Mouse (Mus musculus) lung, embryonic 15.5 days (tissue): ENCODE measurements around the gene Zbtb1. TPM values are rescaled to one million over a fixed set of nuclear protein-coding genes. Genes with fewer than 3 reads are reported as not detected.

Experiments used
- ATAC-seq: fragments of 200-750 bp; cut with Nextera tagmentation; 2 replicates; pipeline ENCODE4 v1.8.0; 2017; ENCODE audit warnings: moderate number of reproducible peaks, borderline replicate concordance; ENCODE audit not compliant: low FRiP score, low TSS enrichment; ENCODE audit errors: extremely low read depth
- H3K27ac ChIP-seq: fragments of 300-500 bp; sonication (generic); 2 replicates; pipeline ENCODE4 v1.5.1; 2015; ENCODE audit warnings: moderate library complexity, mild to moderate bottlenecking, inconsistent platforms
- H3K27me3 ChIP-seq: fragments of 300-500 bp; sonication (generic); 2 replicates; pipeline ENCODE4 v1.6.1; 2015; ENCODE audit warnings: inconsistent platforms
- H3K36me3 ChIP-seq: fragments of 300-500 bp; sonication (generic); 2 replicates; pipeline ENCODE4 v1.6.1; 2015; ENCODE audit warnings: inconsistent platforms
- H3K4me1 ChIP-seq: fragments of 300-500 bp; sonication (generic); 2 replicates; pipeline ENCODE4 v1.6.1; 2015; ENCODE audit warnings: inconsistent platforms
- H3K4me2 ChIP-seq: fragments of 300-500 bp; sonication (generic); 2 replicates; pipeline ENCODE4 v1.6.1; 2015; ENCODE audit warnings: inconsistent platforms, mild to moderate bottlenecking, moderate library complexity
- H3K4me3 ChIP-seq: fragments of 300-500 bp; sonication (generic); 2 replicates; pipeline ENCODE4 v1.5.1; 2015; ENCODE audit warnings: mild to moderate bottlenecking, inconsistent platforms
- H3K9ac ChIP-seq: fragments of 300-500 bp; sonication (generic); 2 replicates; pipeline ENCODE4 v1.6.1; 2015; ENCODE audit warnings: inconsistent platforms
- H3K9me3 ChIP-seq: fragments of 300-500 bp; sonication (generic); 2 replicates; pipeline ENCODE4 v1.6.1; 2016; ENCODE audit warnings: inconsistent platforms
- WGBS: fragments of 180-500 bp; shearing (Covaris S2); methylation state at CpG from one replicate; pipeline ENCODE4 v1.1.7; 2015; 5-methylcytosine and 5-hydroxymethylcytosine counted together
- polyA plus RNA-seq: library from polyadenylated mRNA; unstranded; fragments of >200 nt; fragmentation: Nextera tagmentation; extraction: Ambion mirVana; gene quantifications from 2 replicates; pipeline ENCODE4 v1.2.1, GENCODE M21; 2015

Gene Zbtb1
- polyA plus RNA-seq, 1 experiment from 2014 or later, result 10.8 TPM

DNA sequence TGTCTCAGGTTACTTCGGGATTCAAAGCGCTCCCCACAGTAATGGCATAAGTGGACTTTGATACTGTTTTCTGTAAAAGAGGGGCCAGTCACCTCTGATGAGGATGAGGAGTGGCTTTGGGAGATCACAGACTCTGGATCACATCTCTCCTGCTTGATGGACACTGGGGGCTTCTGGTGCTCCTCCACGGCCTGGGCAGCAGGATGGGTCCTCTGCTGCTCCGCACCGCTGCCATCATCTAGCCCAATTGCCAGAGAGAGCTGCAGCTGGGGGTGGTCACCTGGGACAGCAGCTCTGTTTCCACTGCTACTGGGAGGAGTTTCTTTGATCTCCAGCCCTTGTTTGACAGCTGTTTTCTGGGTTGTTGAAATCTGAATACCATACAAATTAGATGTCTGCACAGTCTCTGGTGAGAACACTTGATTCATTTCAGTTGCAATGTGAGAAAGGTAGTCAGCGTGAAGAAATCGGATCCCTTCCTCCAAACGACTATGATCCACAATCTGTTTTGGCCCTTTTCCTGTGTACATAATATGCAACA is 20.3 kb upstream of the Zbtb1 start:
- Histone ChIP-seq H3K4me2 (no peak overlapping the region), H3K27ac (no peak overlapping the region), H3K9ac (no peak overlapping the region), H3K9me3 (no peaks in the 10 kb centered on the region), H3K27me3 (no peaks in the 10 kb centered on the region), H3K4me1 (no peaks in the 10 kb centered on the region), H3K36me3 (peaks cover 14% of the 10 kb centered on the region; the same call in 1 of the 2 replicates), H3K4me3 (no peak overlapping the region)
- WGBS, result 81% methylated on average over 8 of the region's 8 CpGs
- ATAC-seq, result no peak

GRCm38 (mm10) chr12:76360868-76361267 is 9.2 kb upstream of the Zbtb1 start:
- H3K9me3 ChIP-seq, result no peaks in the 10 kb centered on the region
- no peaks in the 10 kb centered on the region for H3K36me3 ChIP-seq
- ATAC-seq, result no peak
- H3K27ac ChIP-seq, result no peak overlapping the region
- 0 out of 2 replicates have a peak, but pooled peaks cover 2% of the 10 kb centered on the region for H3K4me1 ChIP-seq
- no peaks in the 10 kb centered on the region for H3K27me3 ChIP-seq
- no peak overlapping the region for H3K4me3 ChIP-seq
- no peak overlapping the region for H3K4me2 ChIP-seq
- no peak overlapping the region for H3K9ac ChIP-seq
- WGBS, result 84% methylated on average over 1 of the region's 1 CpGs

- H3K4me1 ChIP-seq, result 0 out of 2 replicates have a peak, but pooled peaks cover 5% of the 10 kb centered on the region
- no peak overlapping the region for H3K4me2 ChIP-seq
- H3K27me3 ChIP-seq, result no peaks in the 10 kb centered on the region
- no peak overlapping the region for H3K4me3 ChIP-seq
- 55% methylated on average over 9 of the region's 9 CpGs for WGBS
- H3K9ac ChIP-seq, result no peak overlapping the region
- no peak for ATAC-seq
- no peaks in the 10 kb centered on the region for H3K9me3 ChIP-seq
- no peaks in the 10 kb centered on the region for H3K36me3 ChIP-seq
- H3K27ac ChIP-seq, result no peak overlapping the region
Measured at GRCm38 (mm10) chr12:76361405-76362302, 8.4 kb upstream of the Zbtb1 start.

DNA sequence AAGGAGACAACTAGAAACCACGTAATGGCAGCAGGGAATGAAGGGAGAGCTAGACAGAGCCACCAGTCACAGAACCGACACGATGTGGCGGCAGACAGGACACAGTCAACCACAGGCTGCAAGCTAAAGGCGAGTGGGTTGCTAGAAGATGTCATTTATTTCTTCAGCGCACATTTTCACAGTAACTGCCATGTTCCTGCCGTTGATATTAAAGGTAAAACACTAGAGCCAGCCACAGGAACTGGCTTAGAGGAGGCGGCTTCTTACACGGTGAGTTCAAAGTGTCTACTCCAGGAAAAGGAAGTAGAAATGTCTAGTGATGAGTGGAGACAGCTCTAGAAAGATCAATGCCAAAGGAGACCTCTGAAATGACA is 7.8 kb upstream of the Zbtb1 start:
- no peak for ATAC-seq
- H3K9me3 ChIP-seq, result no peaks in the 10 kb centered on the region
- WGBS, result 74% methylated on average over 9 of the region's 9 CpGs
- H3K4me2 ChIP-seq, result no peak overlapping the region
- no peak overlapping the region for H3K9ac ChIP-seq
- H3K27ac ChIP-seq, result no peak overlapping the region
- H3K36me3 ChIP-seq, result no peaks in the 10 kb centered on the region
- H3K27me3 ChIP-seq, result no peaks in the 10 kb centered on the region
- H3K4me1 ChIP-seq, result peaks cover 9% of the 10 kb centered on the region
- no peak overlapping the region for H3K4me3 ChIP-seq

GRCm38 (mm10) chr12:76366276-76366675 is 3.8 kb upstream of the Zbtb1 start:
- H3K4me3 ChIP-seq, result no peak overlapping the region
- no peak for ATAC-seq
- H3K9me3 ChIP-seq, result no peaks in the 10 kb centered on the region
- 76% methylated on average over 3 of the region's 3 CpGs for WGBS
- H3K36me3 ChIP-seq, result no peaks in the 10 kb centered on the region
- H3K27ac ChIP-seq, result no peak overlapping the region
- H3K9ac ChIP-seq, result no peak overlapping the region
- no peaks in the 10 kb centered on the region for H3K27me3 ChIP-seq
- no peak overlapping the region for H3K4me2 ChIP-seq
- peaks cover 23% of the 10 kb centered on the region for H3K4me1 ChIP-seq

DNA sequence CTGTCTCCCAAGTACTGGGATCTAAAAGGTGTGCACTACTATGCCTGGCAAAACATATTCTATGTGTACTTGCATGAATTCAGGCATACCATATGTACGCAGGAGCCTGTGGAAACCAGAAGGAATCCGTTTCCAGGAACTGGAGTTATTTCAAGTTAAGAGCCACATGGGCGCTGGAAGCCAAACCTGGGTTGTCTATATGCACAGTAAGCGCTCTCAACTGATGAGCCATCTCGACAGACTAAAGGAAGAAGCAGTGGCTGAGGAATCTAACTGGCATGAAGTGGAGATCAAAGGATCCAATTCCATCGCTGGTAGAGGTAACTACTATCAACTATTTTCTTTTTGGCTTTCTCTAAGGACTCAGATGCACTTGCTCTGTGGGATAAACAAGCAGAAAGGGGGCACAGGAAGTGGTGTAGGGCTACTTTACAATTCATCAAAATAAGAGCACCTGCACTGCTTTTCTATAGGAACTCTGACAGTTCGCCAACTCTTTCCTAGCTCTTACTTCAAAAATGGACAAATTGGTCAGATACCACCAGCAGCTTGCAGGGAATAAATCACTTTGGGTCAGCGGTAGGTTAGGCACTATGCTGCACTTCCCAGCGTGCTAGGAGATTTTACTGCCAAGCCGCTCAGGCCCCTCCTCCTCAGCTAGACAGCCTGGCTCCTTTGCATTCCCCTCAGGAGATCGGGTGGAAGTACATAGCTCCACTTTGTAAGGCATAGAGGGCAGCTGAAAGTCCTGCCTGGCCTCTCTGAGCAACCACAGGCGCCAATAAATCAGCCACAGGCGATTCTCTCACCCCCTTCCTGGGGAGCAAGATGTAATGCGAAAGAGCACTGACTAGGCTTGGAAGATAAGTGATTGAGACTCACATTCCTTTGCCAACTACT is 2.7 kb upstream of the Zbtb1 start:
- Histone ChIP-seq H3K4me1 (peaks cover 31% of the 10 kb centered on the region), H3K27me3 (no peaks in the 10 kb centered on the region), H3K36me3 (no peaks in the 10 kb centered on the region), H3K4me3 (peak overlapping the region; percentile 4; the same call in 1 of the 2 replicates), H3K4me2 (peak overlapping the region; percentile 77), H3K9ac (0 out of 2 replicates have a peak overlapping the region, but pooled peaks have one; percentile 7), H3K9me3 (no peaks in the 10 kb centered on the region), H3K27ac (no peak overlapping the region)
- 21% methylated on average over 14 of the region's 14 CpGs for WGBS
- ATAC-seq, result no peak

DNA sequence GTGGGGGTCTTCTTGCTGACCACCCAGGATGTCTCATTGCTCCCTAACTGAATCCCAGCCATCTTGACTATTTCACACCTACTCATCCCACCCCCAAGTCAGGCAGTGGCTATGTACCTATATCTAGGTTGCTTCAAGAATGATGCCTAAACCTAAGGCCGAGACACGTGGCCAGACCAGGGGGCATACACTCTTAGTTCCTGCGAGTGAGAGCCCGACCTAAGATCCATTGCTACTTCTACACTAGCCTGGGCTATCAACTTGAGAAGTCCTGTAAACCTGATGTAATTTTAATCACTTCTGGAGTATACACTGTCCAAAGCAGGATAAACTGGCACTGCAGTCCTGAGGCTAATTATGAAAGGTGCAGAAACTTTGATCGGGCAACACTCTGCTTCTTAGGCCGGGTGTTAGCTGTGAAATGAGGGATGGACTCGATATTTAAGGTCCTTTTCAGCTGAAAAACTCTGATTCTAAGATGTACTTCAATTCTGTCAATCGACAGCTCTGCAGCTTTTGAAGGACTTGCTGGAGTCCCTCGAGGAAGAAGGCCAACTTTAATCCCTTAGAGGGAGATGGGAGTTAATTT is 1.8 kb upstream of the Zbtb1 start:
- Histone ChIP-seq H3K4me1 (peaks cover 40% of the 10 kb centered on the region), H3K27me3 (no peaks in the 10 kb centered on the region), H3K4me2 (peak overlapping the region; percentile 77), H3K9me3 (no peaks in the 10 kb centered on the region), H3K27ac (peak overlapping the region; percentile 100; the same call in 1 of the 2 replicates), H3K9ac (peak overlapping the region; percentile 100), H3K36me3 (no peaks in the 10 kb centered on the region), H3K4me3 (peak overlapping the region; percentile 95)
- WGBS, result 13% methylated on average over 9 of the region's 9 CpGs
- ATAC-seq, result no peak

DNA sequence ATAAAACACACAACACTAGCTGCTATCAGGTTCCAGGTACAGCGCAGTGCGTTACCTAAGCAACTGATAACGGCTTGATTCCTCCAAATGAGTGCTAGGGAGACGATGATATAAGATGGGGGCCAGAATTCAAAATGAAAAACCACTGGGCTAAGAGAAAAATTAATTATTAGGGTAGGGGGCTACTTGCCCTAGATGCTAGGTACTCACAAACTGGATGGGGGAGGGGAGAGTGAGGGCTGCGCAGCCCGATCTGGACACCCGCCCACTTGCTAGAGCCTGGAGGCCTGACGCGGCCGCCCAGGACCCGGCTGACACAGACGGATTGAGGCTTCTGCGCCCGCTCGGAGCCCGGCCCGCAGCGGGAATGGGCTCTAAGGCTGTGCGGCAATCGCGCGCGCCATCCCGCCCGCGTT is 1.3 kb upstream of the Zbtb1 start:
- H3K9me3 ChIP-seq, result no peaks in the 10 kb centered on the region
- H3K9ac ChIP-seq, result peak overlapping the region; percentile 100
- peak overlapping the region; percentile 95 for H3K4me3 ChIP-seq
- H3K4me1 ChIP-seq, result peaks cover 40% of the 10 kb centered on the region
- peak; percentile 29 for ATAC-seq
- peak overlapping the region; percentile 100 for H3K27ac ChIP-seq
- H3K27me3 ChIP-seq, result no peaks in the 10 kb centered on the region
- no peaks in the 10 kb centered on the region for H3K36me3 ChIP-seq
- under 1% methylated on average over 21 of the region's 26 CpGs for WGBS
- peak overlapping the region; percentile 77 for H3K4me2 ChIP-seq

- Histone ChIP-seq H3K4me3 (peak within 1 kb of the TSS; percentile 95), H3K36me3 (no peaks in the 10 kb centered on the region), H3K9ac (peak within 1 kb of the TSS; percentile 100), H3K27me3 (no peaks in the 10 kb centered on the region), H3K4me2 (peak within 1 kb of the TSS; percentile 77), H3K9me3 (no peaks in the 10 kb centered on the region), H3K27ac (peak within 1 kb of the TSS; percentile 100), H3K4me1 (peaks cover 46% of the 10 kb centered on the region)
- WGBS, result under 1% methylated on average over 93 of the region's 96 CpGs
- ATAC-seq, result peak; percentile 78
Measured at GRCm38 (mm10) chr12:76369206-76369977, 674 bp upstream of the Zbtb1 start, which contains the start of gene Zbtb25. Zbtb25 (minus strand) TSS chr12:76369602.

DNA sequence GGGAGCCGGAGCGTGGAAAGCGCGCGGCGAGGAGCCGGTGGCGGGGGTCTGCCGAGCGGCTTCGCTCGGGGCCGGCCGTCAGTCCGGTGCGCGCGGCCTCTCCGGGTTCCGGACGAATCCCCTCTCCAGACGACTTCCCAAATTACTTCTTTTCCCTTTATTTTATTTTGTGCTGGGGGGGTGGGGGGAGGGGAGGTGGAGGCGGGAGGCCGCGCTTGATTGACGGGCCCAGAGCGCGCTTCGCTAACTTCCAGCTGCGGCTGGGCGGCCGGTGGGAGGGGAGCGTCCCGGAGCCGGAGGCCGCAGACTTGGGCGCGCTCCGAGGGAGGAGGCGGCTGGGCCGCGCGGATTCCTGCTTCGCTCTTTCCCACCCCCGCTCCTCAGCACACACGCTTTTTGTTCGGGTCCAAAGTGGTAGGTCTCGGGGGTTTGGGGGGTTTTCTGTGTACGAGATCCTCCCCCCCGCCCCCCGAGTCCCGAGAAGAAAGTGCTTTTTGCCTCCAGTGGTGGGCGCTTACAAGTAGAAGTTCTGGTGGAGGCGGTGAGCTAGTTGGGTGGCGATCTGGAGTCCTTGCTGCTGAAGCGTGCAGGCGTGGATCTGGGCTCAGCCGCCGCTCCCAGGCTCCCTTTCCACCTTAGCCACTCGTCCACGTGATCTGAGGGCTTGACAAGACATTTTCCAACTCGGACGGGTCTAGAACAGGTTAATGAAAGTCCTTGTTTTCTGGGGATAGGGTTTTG is 935 bp downstream of the Zbtb1 start:
- peaks cover 44% of the 10 kb centered on the region for H3K4me1 ChIP-seq
- peak overlapping the region; percentile 95 for H3K4me3 ChIP-seq
- peak overlapping the region; percentile 100 for H3K9ac ChIP-seq
- H3K9me3 ChIP-seq, result no peaks in the 10 kb centered on the region
- H3K27me3 ChIP-seq, result no peaks in the 10 kb centered on the region
- peak; percentile 70 for ATAC-seq
- peak overlapping the region; percentile 77 for H3K4me2 ChIP-seq
- under 1% methylated on average over 61 of the region's 63 CpGs for WGBS
- no peaks in the 10 kb centered on the region for H3K36me3 ChIP-seq
- H3K27ac ChIP-seq, result peak overlapping the region; percentile 100
